Mouse (Mus musculus) c-Kit-positive CD71-negative TER-119-negative erythroid progenitor cells, embryonic 14.5 days (primary cell): ENCODE measurements around the gene Cct7.
"Not testable (repeated sequence)": the region's sequence is repeated elsewhere in the genome, so short reads cannot be mapped to it uniquely, and the experiment has no call there.

Source experiments
- DNase-seq: peaks from one replicate; pipeline ENCODE4 v3.0.0-alpha.2; 2013; ENCODE audit warnings: low read depth

The Cct7 gene

GRCm38 (mm10) chr6:85450697-85451663 is at the start of gene Cct7:
Gene Cct7, plus strand, starts transcription at chr6:85451514.
- DNase-seq, result peak; percentile 97

GRCm38 (mm10) chr6:85402613-85403012 is 48.7 kb upstream of the Cct7 start:
- DNase-seq, result no peak

GRCm38 (mm10) chr6:85403039-85403438 is 48.3 kb upstream of the Cct7 start:
- no peak for DNase-seq

- DNase-seq, result no peak
These were observed 42.3 kb upstream of the Cct7 start for GRCm38 (mm10) chr6:85409003-85409402.

GRCm38 (mm10) chr6:85410771-85411273 is 40.5 kb upstream of the Cct7 start:
- DNase-seq, result peak; percentile 50

- DNase-seq, result no peak
These were observed 35.5 kb upstream of the Cct7 start for GRCm38 (mm10) chr6:85415829-85416228.

- no peak for DNase-seq
These were observed 32.2 kb upstream of the Cct7 start for GRCm38 (mm10) chr6:85419150-85419549.

GRCm38 (mm10) chr6:85423836-85424379 is 27.4 kb upstream of the Cct7 start, which contains the start of gene Noto:
Gene Noto, plus strand, starts transcription at chr6:85423886.
- DNase-seq, result no peak

GRCm38 (mm10) chr6:85431274-85431841 is 20.0 kb upstream of the Cct7 start:
- no peak for DNase-seq

- peak; percentile 76 for DNase-seq
These were observed 19.4 kb upstream of the Cct7 start, which contains the start of gene Smyd5 for GRCm38 (mm10) chr6:85431842-85432431. Gene Smyd5, plus strand, starts transcription at chr6:85431989.

GRCm38 (mm10) chr6:85433865-85434264 is 17.4 kb upstream of the Cct7 start:
- no peak for DNase-seq

GRCm38 (mm10) chr6:85436204-85436603 is 15.1 kb upstream of the Cct7 start:
- no peak for DNase-seq

GRCm38 (mm10) chr6:85436631-85437030 is 14.7 kb upstream of the Cct7 start:
- no peak for DNase-seq

GRCm38 (mm10) chr6:85441142-85441541 is 10.2 kb upstream of the Cct7 start:
- no peak for DNase-seq

- no peak for DNase-seq
These were observed 7.7 kb upstream of the Cct7 start for GRCm38 (mm10) chr6:85443488-85444233.

- no peak for DNase-seq
These were observed 6.9 kb upstream of the Cct7 start for GRCm38 (mm10) chr6:85444266-85444965.

GRCm38 (mm10) chr6:85445286-85445685 is 6.0 kb upstream of the Cct7 start:
- no peak for DNase-seq

GRCm38 (mm10) chr6:85447351-85447750 is 4.0 kb upstream of the Cct7 start:
- DNase-seq, result no peak

GRCm38 (mm10) chr6:85450140-85450539 is 1.2 kb upstream of the Cct7 start:
- not testable (repeated sequence) for DNase-seq

GRCm38 (mm10) chr6:85451664-85452410 is 523 bp downstream of the Cct7 start, which contains the start of gene Pradc1:
Gene Pradc1, minus strand, starts transcription at chr6:85451970.
- DNase-seq, result peak; percentile 94
